Mouse (Mus musculus) neural tube, embryonic 13.5 days (tissue): ENCODE results near the gene Rps2. TPM values are rescaled to one million over a fixed set of nuclear protein-coding genes. Genes with fewer than 3 reads are reported as not detected.

Experiments
- ATAC-seq: fragments of 200-750 bp; cut with Nextera tagmentation; 2 replicates; pipeline ENCODE4 v1.8.0; 2017; ENCODE audit warnings: low read depth, mild to moderate bottlenecking, moderate TSS enrichment, moderate library complexity
- H3K27ac ChIP-seq: fragments of 300-500 bp; sonication (generic); replicated peaks from 2 replicates; pipeline ENCODE4 v1.5.1; 2015; ENCODE audit warnings: moderate library complexity, mild to moderate bottlenecking, inconsistent platforms
- H3K27me3 ChIP-seq: fragments of 300-500 bp; sonication (generic); 2 replicates; pipeline ENCODE4 v1.6.1; 2015; ENCODE audit warnings: mild to moderate bottlenecking, inconsistent platforms
- H3K36me3 ChIP-seq: fragments of 300-500 bp; sonication (generic); 2 replicates; pipeline ENCODE4 v1.6.1; 2015; ENCODE audit warnings: mild to moderate bottlenecking, inconsistent platforms
- H3K4me1 ChIP-seq: fragments of 300-500 bp; sonication (generic); replicated peaks from 2 replicates; pipeline ENCODE4 v1.6.1; 2015; ENCODE audit warnings: inconsistent platforms
- H3K4me2 ChIP-seq: fragments of 300-500 bp; sonication (generic); 2 replicates; pipeline ENCODE4 v1.6.1; 2015; ENCODE audit warnings: inconsistent platforms, mild to moderate bottlenecking, moderate library complexity
- H3K4me3 ChIP-seq: fragments of 300-500 bp; sonication (generic); 2 replicates; pipeline ENCODE4 v1.5.1; 2015; ENCODE audit warnings: mild to moderate bottlenecking, inconsistent platforms
- H3K9ac ChIP-seq: fragments of 300-500 bp; sonication (generic); 2 replicates; pipeline ENCODE4 v1.6.1; 2015; ENCODE audit warnings: moderate library complexity, mild to moderate bottlenecking, inconsistent platforms
- H3K9me3 ChIP-seq: fragments of 300-500 bp; sonication (generic); 2 replicates; pipeline ENCODE4 v1.6.1; 2016; ENCODE audit warnings: inconsistent platforms
- WGBS: fragments of 180-500 bp; shearing (Covaris S2); methylation state at CpG from one replicate; pipeline ENCODE4 v1.1.7; 2015; 5-methylcytosine and 5-hydroxymethylcytosine counted together
- polyA plus RNA-seq: library from polyadenylated mRNA; unstranded; fragments of >200 nt; fragmentation: Nextera tagmentation; extraction: Ambion mirVana; gene quantifications from 2 replicates; pipeline ENCODE4 v1.2.1, GENCODE M21; 2015

Rps2 gene
- polyA plus RNA-seq, 1 experiment from 2014 or later = 773 TPM

- 0 out of 2 replicates have a peak, but pooled peaks have one; percentile 1 for ATAC-seq
- peak overlapping the region; percentile 55 for H3K4me3 ChIP-seq
Measured at GRCm38 (mm10) chr17:24737135-24737810, 19.4 kb downstream of the Rps2 start.

GRCm38 (mm10) chr17:24738238-24738637, 20.3 kb downstream of the Rps2 start:
- H3K27ac ChIP-seq = no peak overlapping the region
- H3K9me3 ChIP-seq = no peaks in the 10 kb centered on the region
- no peak overlapping the region for H3K4me2 ChIP-seq
- WGBS = 81% methylated on average over 4 of the region's 4 CpGs
- no peak overlapping the region for H3K9ac ChIP-seq
- peaks cover 14% of the 10 kb centered on the region for H3K36me3 ChIP-seq
- no peak overlapping the region for H3K4me3 ChIP-seq
- no peak for ATAC-seq
- peaks cover 22% of the 10 kb centered on the region for H3K4me1 ChIP-seq
- H3K27me3 ChIP-seq = no peaks in the 10 kb centered on the region; the same call in 1 of the 2 replicates

More at GRCm38 (mm10) chr17:24737135-24737810, 19.4 kb downstream of the Rps2 start:
- peaks cover 12% of the 10 kb centered on the region for H3K36me3 ChIP-seq
- no peaks in the 10 kb centered on the region; the same call in none of the 2 replicates for H3K27me3 ChIP-seq
- H3K4me2 ChIP-seq = peak overlapping the region; percentile 83
- no peaks in the 10 kb centered on the region for H3K9me3 ChIP-seq
- H3K27ac ChIP-seq = no peak overlapping the region
- peaks cover 22% of the 10 kb centered on the region for H3K4me1 ChIP-seq
- 30% methylated on average over 8 of the region's 8 CpGs for WGBS
- H3K9ac ChIP-seq = peak overlapping the region; percentile 74

GRCm38 (mm10) chr17:24739926-24740325, 22.0 kb downstream of the Rps2 start:
- WGBS = 84% methylated on average over 8 of the region's 8 CpGs
- H3K4me1 ChIP-seq = peaks cover 22% of the 10 kb centered on the region
- no peak overlapping the region for H3K4me2 ChIP-seq
- no peaks in the 10 kb centered on the region for H3K27me3 ChIP-seq
- H3K9ac ChIP-seq = no peak overlapping the region
- peaks cover 14% of the 10 kb centered on the region for H3K36me3 ChIP-seq
- no peaks in the 10 kb centered on the region for H3K9me3 ChIP-seq
- H3K27ac ChIP-seq = no peak overlapping the region
- no peak overlapping the region for H3K4me3 ChIP-seq
- no peak for ATAC-seq

- Histone ChIP-seq H3K4me2 (no peak overlapping the region), H3K4me1 (peaks cover 9% of the 10 kb centered on the region), H3K9ac (no peak overlapping the region), H3K27me3 (peaks cover 7% of the 10 kb centered on the region; the same call in 1 of the 2 replicates), H3K36me3 (peaks cover 14% of the 10 kb centered on the region), H3K9me3 (no peaks in the 10 kb centered on the region), H3K4me3 (no peak overlapping the region), H3K27ac (no peak overlapping the region)
- ATAC-seq = no peak
- 80% methylated on average over 8 of the region's 8 CpGs for WGBS
Measured at GRCm38 (mm10) chr17:24742307-24742706, 24.4 kb downstream of the Rps2 start.

- WGBS = 74% methylated on average over 5 of the region's 5 CpGs
- no peaks in the 10 kb centered on the region for H3K9me3 ChIP-seq
- no peak overlapping the region for H3K4me2 ChIP-seq
- no peak overlapping the region for H3K27ac ChIP-seq
- no peak for ATAC-seq
- no peak overlapping the region for H3K9ac ChIP-seq
- no peak overlapping the region for H3K4me3 ChIP-seq
- peaks cover 17% of the 10 kb centered on the region for H3K27me3 ChIP-seq
- peaks cover 3% of the 10 kb centered on the region; the same call in 1 of the 2 replicates for H3K4me1 ChIP-seq
- H3K36me3 ChIP-seq = peaks cover 14% of the 10 kb centered on the region
Measured at GRCm38 (mm10) chr17:24743896-24744295, 26.0 kb downstream of the Rps2 start.

- no peak for ATAC-seq
- Histone ChIP-seq H3K9me3 (no peaks in the 10 kb centered on the region), H3K27ac (no peak overlapping the region), H3K4me3 (no peak overlapping the region), H3K4me1 (peaks cover 3% of the 10 kb centered on the region; the same call in 1 of the 2 replicates), H3K9ac (no peak overlapping the region), H3K27me3 (peaks cover 22% of the 10 kb centered on the region), H3K36me3 (peaks cover 14% of the 10 kb centered on the region), H3K4me2 (no peak overlapping the region)
- 73% methylated on average over 3 of the region's 3 CpGs for WGBS
Measured at GRCm38 (mm10) chr17:24744381-24744780, 26.5 kb downstream of the Rps2 start.

GRCm38 (mm10) chr17:24745526-24746497, 27.9 kb downstream of the Rps2 start:
- peak; percentile 88 for ATAC-seq
- no peak overlapping the region for H3K4me2 ChIP-seq
- no peak overlapping the region for H3K4me3 ChIP-seq
- H3K4me1 ChIP-seq = peaks cover 3% of the 10 kb centered on the region; the same call in 1 of the 2 replicates
- peaks cover 9% of the 10 kb centered on the region for H3K36me3 ChIP-seq
- 22% methylated on average over 7 of the region's 7 CpGs for WGBS
- peaks cover 34% of the 10 kb centered on the region for H3K27me3 ChIP-seq
- H3K27ac ChIP-seq = no peak overlapping the region
- peak overlapping the region; percentile 22; the same call in 1 of the 2 replicates for H3K9ac ChIP-seq
- H3K9me3 ChIP-seq = no peaks in the 10 kb centered on the region

GRCm38 (mm10) chr17:24746986-24747385, 29.1 kb downstream of the Rps2 start:
- no peak overlapping the region for H3K9ac ChIP-seq
- no peak overlapping the region for H3K4me3 ChIP-seq
- H3K4me2 ChIP-seq = no peak overlapping the region
- peaks cover 3% of the 10 kb centered on the region; the same call in 1 of the 2 replicates for H3K4me1 ChIP-seq
- H3K27ac ChIP-seq = no peak overlapping the region
- 40% methylated on average over 4 of the region's 4 CpGs for WGBS
- H3K36me3 ChIP-seq = peaks cover 5% of the 10 kb centered on the region; the same call in 1 of the 2 replicates
- ATAC-seq = no peak
- H3K27me3 ChIP-seq = peaks cover 45% of the 10 kb centered on the region
- no peaks in the 10 kb centered on the region for H3K9me3 ChIP-seq

GRCm38 (mm10) chr17:24751528-24751927, 33.6 kb downstream of the Rps2 start:
- ATAC-seq = no peak
- Histone ChIP-seq H3K4me3 (no peak overlapping the region), H3K4me1 (peaks cover 13% of the 10 kb centered on the region), H3K9me3 (no peaks in the 10 kb centered on the region), H3K9ac (no peak overlapping the region), H3K27me3 (peaks cover 88% of the 10 kb centered on the region), H3K36me3 (no peaks in the 10 kb centered on the region), H3K4me2 (no peak overlapping the region), H3K27ac (no peak overlapping the region)
- WGBS = 34% methylated on average over 4 of the region's 4 CpGs

GRCm38 (mm10) chr17:24752415-24753394, 34.8 kb downstream of the Rps2 start, which contains the start of gene Hs3st6:
Gene Hs3st6, plus strand, starts transcription at chr17:24752988.
- no peaks in the 10 kb centered on the region for H3K36me3 ChIP-seq
- peak; percentile 79 for ATAC-seq
- peak within 1 kb of the TSS; percentile 83 for H3K4me2 ChIP-seq
- no peaks in the 10 kb centered on the region for H3K9me3 ChIP-seq
- H3K9ac ChIP-seq = peak within 1 kb of the TSS; percentile 60
- peaks cover 13% of the 10 kb centered on the region for H3K4me1 ChIP-seq
- WGBS = 1% methylated on average over 82 of the region's 82 CpGs
- peak within 1 kb of the TSS; percentile 45 for H3K4me3 ChIP-seq
- no peak within 1 kb of the TSS for H3K27ac ChIP-seq
- H3K27me3 ChIP-seq = peaks cover 82% of the 10 kb centered on the region

- Histone ChIP-seq H3K9ac (no peak overlapping the region), H3K4me2 (no peak overlapping the region), H3K27ac (no peak overlapping the region), H3K36me3 (no peaks in the 10 kb centered on the region), H3K9me3 (no peaks in the 10 kb centered on the region), H3K4me1 (peaks cover 10% of the 10 kb centered on the region), H3K27me3 (peaks cover 43% of the 10 kb centered on the region), H3K4me3 (no peak overlapping the region)
- no peak for ATAC-seq
- 94% methylated on average over 1 of the region's 1 CpGs for WGBS
Measured at GRCm38 (mm10) chr17:24757394-24757793, 39.5 kb downstream of the Rps2 start.
